Mouse (Mus musculus): Measurements from ENCODE around the gene Kxd1.

Gene Kxd1

GRCm38 (mm10) chr8:70549412-70550184, 21.8 kb upstream of the Kxd1 start:
- no peak for DNase-seq (ENCODE audit: low read depth, low spot score)

GRCm38 (mm10) chr8:70547762-70548161, 20.0 kb upstream of the Kxd1 start:
- no peak for DNase-seq (ENCODE audit: low read depth, low spot score)

GRCm38 (mm10) chr8:70546412-70546811, 18.7 kb upstream of the Kxd1 start:
- no peak for DNase-seq (ENCODE audit: low read depth, low spot score)

GRCm38 (mm10) chr8:70544200-70544687, 16.5 kb upstream of the Kxd1 start:
- DNase-seq (ENCODE audit: low read depth, low spot score), result peak; percentile 38

- DNase-seq (ENCODE audit: low read depth, low spot score), result no peak
Observed at GRCm38 (mm10) chr8:70541081-70541480, 13.3 kb upstream of the Kxd1 start.

- no peak for DNase-seq (ENCODE audit: low read depth, low spot score)
Observed at GRCm38 (mm10) chr8:70540507-70541071, 12.8 kb upstream of the Kxd1 start.

- no peak for DNase-seq (ENCODE audit: low read depth, low spot score)
Observed at GRCm38 (mm10) chr8:70540013-70540506, 12.3 kb upstream of the Kxd1 start.

GRCm38 (mm10) chr8:70539077-70539813, 11.5 kb upstream of the Kxd1 start, which contains the start of gene Ell:
Gene Ell (plus strand): TSS chr8:70539457.
- DNase-seq (ENCODE audit: low read depth, low spot score), result peak; percentile 99

GRCm38 (mm10) chr8:70538633-70539076, 10.9 kb upstream of the Kxd1 start:
- peak; percentile 99 for DNase-seq (ENCODE audit: low read depth, low spot score)

- peak; percentile 32 for DNase-seq (ENCODE audit: low read depth, low spot score)
Observed at GRCm38 (mm10) chr8:70538024-70538579, 10.3 kb upstream of the Kxd1 start.

- DNase-seq (ENCODE audit: low read depth, low spot score), result no peak
Observed at GRCm38 (mm10) chr8:70535701-70536100, 7.9 kb upstream of the Kxd1 start.

GRCm38 (mm10) chr8:70535221-70535620, 7.5 kb upstream of the Kxd1 start:
- peak; percentile 44 for DNase-seq (ENCODE audit: low read depth, low spot score)

GRCm38 (mm10) chr8:70534281-70534680, 6.5 kb upstream of the Kxd1 start:
- peak; percentile 64 for DNase-seq (ENCODE audit: low read depth, low spot score)

- DNase-seq (ENCODE audit: low read depth, low spot score), result no peak
Observed at GRCm38 (mm10) chr8:70530314-70530713, 2.6 kb upstream of the Kxd1 start.

- peak; percentile 78 for DNase-seq (ENCODE audit: low read depth, low spot score)
Observed at GRCm38 (mm10) chr8:70529741-70530161, 2.0 kb upstream of the Kxd1 start.

GRCm38 (mm10) chr8:70529299-70529698, 1.5 kb upstream of the Kxd1 start:
- DNase-seq (ENCODE audit: low read depth, low spot score), result no peak

GRCm38 (mm10) chr8:70528182-70528797, 534 bp upstream of the Kxd1 start:
- no peak for DNase-seq (ENCODE audit: low read depth, low spot score)

- DNase-seq (ENCODE audit: low read depth, low spot score), result no peak
Observed at GRCm38 (mm10) chr8:70527111-70527511, 645 bp downstream of the Kxd1 start.

GRCm38 (mm10) chr8:70522592-70523403, 5.0 kb downstream of the Kxd1 start:
- DNase-seq (ENCODE audit: low read depth, low spot score), result peak; percentile 99

GRCm38 (mm10) chr8:70519606-70520005, 8.2 kb downstream of the Kxd1 start:
- no peak for DNase-seq (ENCODE audit: low read depth, low spot score)
